Mouse (Mus musculus): ENCODE measurements at regions not wholly inside any gene's neighbourhood (a gene's known extent, or its start where the extent isn't known, plus 50 kb on each side); places are given as distances from the start of the nearest gene placed in this dataset.

DNA sequence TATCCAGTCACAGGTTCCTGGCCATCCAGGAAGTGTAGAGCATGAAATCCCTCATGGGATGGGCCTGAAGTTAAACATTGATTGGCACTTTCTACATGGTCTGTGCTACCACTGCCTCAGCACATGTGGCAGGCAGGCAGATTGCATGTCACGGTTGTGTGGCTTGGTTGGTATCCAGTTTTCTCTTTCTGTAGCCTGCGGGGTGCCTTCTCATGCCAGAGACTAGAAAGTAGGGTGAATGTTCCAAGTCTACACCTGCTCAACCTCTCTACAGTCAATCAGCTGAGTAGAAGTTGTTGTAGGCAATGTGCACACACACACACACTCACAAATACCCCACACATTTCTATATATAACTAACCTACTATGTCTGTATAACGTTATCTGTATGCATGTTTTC lies 533.5 kb upstream of the Tmpo start:
- TF ChIP-seq CTCF (IDR thresholded peaks at IDR 0.05; ENCODE audit: low read depth, low read length) = no peak
- TF ChIP-seq POLR2A (IDR thresholded peaks at IDR 0.05; ENCODE audit: extremely low read depth, insufficient read depth, low read length) = no peak

All from liver, adult 2 months (tissue).